Mouse (Mus musculus) brain, adult 10 weeks (tissue): ENCODE data around the gene Rps21. TPM values are rescaled to one million over a fixed set of nuclear protein-coding genes. Genes with fewer than 3 reads are reported as not detected.

Experiments used
- polyA plus RNA-seq: library from polyadenylated mRNA; stranded (reverse); fragments of 350-450 nt; fragmentation: Illumina TruSeq; extraction: RNeasy Lipid Tissue Mini Kit (QIAGEN cat#74804); gene quantifications from one replicate; pipeline ENCODE4 v1.2.3, GENCODE M21; 2015; ENCODE audit warnings: low read depth, low replicate concordance

The Rps21 gene
- polyA plus RNA-seq: 1,750 TPM

GRCm38 (mm10) chr2:180257001-180257521, at the start of gene Rps21:
Gene Rps21 (plus strand): TSS chr2:180257377.

GRCm38 (mm10) chr2:180225762-180226378, 31.3 kb upstream of the Rps21 start, which contains the start of gene Lama5:
Gene Lama5 (minus strand): TSS chr2:180225859.

GRCm38 (mm10) chr2:180273394-180274244, 16.4 kb downstream of the Rps21 start, which contains the start of gene Cables2:
Gene Cables2 (minus strand): TSS chr2:180273496.

DNA sequence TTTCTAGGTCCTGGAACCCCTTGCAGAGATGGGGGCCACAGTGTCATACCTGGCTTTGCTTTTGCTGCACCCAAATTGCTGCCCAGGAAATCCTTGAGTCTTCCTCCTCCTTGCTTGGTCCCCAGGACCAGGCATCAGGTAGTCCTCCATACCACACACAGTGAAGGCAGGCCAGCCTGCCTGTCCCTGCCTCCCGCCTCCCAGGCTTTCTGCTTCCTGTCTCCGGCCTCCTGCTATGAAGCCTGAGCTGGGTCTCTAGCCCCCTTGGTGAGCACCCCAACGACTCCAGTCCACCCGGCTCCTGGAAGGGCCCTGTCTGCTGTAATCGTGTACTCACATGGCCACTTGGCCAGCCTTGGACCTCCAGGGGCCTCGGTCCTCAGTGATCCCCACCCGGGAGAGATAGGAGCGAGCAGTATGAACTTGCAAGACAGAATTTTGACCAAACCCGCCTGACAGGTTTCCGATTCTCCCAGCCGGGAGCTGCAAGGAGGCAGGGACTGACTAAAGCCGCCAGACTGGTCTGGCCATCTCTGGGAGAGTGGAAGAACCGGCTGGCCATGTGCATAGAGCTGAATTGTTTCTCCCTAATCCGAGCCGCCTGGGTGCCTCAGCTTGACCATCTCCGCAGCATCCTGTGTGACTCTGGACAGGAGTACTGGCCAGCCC, 32.4 kb downstream of the Rps21 start, which contains the start of gene Rbbp8nl:
TSS of gene Rbbp8nl (minus strand) at position 440 of the 669 bp plus-strand sequence.

Other genes with a start within 250 kb of the Rps21 start
- gene Lsm14b, start 232.4 kb upstream of the Rps21 start, polyA plus RNA-seq: 84.5 TPM
- 269 TPM for gene Psma7, start 214.9 kb upstream of the Rps21 start, polyA plus RNA-seq
- 30.5 TPM for gene Ss18l1, start 214.9 kb upstream of the Rps21 start, polyA plus RNA-seq
- 18.5 TPM for gene Mtg2, start 186.8 kb upstream of the Rps21 start, polyA plus RNA-seq
- gene Hrh3, start 152.9 kb upstream of the Rps21 start, polyA plus RNA-seq: 70.5 TPM
- 56.1 TPM for gene Osbpl2, start 138.1 kb upstream of the Rps21 start, polyA plus RNA-seq
- gene Adrm1, start 85.9 kb upstream of the Rps21 start, polyA plus RNA-seq: 92.4 TPM
- 5.9 TPM for gene Lama5, start 31.5 kb upstream of the Rps21 start, polyA plus RNA-seq
- gene Cables2, start 16.1 kb downstream of the Rps21 start, polyA plus RNA-seq: 27.5 TPM
- not detected for gene Rbbp8nl, start 32.5 kb downstream of the Rps21 start, polyA plus RNA-seq
- gene Gata5, start 77.3 kb downstream of the Rps21 start, polyA plus RNA-seq: not detected
- 1.7 TPM for gene Slco4a1, start 198.9 kb downstream of the Rps21 start, polyA plus RNA-seq
- 3.5 TPM for gene Ntsr1, start 242.6 kb downstream of the Rps21 start, polyA plus RNA-seq